Mouse (Mus musculus) induced T-regulatory cell, adult 2 months (primary cell): Measurements from ENCODE around the gene Washc3.

Source experiments
- DNase-seq: peaks from one replicate; pipeline ENCODE4 v3.0.0-alpha.2; 2012; ENCODE audit warnings: low read depth

Gene Washc3

DNA sequence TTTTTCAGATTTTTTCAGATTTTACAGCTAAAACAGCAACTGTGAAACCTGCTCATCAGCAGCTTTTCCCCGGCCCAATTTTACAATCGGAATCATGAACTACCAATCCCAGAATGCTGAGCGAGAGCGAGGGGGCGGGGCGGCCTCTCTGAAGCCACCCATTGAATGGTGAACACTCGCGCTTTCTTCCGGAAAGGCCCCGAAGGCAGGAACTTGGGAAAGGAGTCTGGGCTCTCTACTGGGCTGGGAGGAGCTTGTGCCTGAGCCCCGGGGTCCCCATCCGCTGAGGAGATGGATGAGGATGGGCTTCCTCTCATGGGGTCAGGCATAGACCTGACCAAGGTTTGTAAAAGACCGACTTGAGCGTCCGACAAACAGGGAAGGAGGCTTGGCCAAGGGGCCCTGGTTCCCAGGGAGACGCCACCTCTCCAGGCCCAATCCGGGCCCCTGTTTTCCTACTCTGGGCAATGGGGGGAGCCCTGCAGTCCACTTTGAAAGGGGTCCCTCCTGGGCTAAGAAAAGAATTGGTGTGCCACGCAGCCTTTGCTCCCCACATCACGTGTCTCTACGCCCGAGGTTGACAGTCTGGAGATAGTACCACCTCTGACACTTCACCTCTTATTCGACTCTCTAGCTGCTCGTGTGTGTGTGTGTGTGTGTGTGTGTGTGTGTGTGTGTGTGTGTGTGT lies at the start of gene Washc3:
TSS of gene Washc3 (plus strand) at position 143 of the 688 bp plus-strand sequence.
- DNase-seq, result peak; percentile 94

DNA sequence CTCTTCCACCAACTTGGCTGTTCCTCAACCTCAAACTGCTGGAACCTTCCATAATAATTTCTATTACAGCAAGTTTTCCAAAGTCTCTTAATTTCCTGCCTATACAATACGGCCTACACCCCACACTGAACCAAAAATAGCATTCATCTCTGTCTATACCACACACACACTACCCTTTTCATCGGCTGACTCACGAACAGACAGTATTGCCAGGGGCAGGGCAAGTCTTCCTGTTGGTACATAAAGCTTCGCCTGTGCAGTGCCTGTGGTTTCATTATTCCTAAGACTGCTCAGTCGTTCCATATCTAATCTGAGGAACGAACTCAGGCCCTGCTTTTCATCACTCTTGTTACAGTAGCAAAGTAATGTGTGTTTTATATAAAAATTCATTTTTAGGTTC lies 49.2 kb upstream of the Washc3 start:
- DNase-seq, result no peak

DNA sequence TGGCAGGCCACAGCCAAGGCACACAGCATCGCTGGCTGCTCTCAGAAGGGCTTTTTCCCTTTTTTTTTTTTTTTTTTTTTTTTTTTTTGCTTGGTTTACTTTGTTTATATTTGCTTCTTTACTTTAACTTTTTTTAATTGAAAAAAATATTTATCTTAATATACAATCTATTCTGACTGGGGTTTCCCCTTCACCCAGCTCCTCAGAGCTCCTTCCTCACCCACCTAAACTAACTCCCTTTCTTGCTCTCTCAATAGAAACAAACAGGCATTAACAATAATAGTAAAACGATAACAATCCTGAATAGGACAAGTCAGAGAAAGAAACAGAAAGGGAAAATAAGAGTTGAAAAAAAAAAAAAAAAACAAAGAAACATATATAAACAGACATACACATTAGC lies 38.8 kb upstream of the Washc3 start:
- DNase-seq, result no peak

DNA sequence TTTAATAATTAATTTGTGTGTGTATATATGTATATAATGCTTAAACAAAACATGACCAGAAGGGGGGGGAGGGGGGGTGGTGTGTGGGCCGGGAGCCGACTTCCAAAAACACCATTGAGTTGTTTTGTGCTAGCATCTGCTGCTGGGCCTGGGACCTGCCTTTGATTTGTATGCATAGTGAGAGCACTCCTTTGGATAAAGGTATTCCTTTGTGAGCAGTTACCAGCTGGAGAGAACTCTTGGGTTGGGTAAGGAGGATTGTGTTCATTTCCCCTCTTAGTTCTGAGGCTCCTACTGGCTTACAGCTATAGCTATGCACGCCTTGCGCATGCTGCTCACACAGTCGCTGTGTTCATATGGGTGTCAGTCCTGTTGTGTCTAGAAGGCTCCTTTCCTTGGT lies 38.2 kb upstream of the Washc3 start:
- DNase-seq, result no peak

DNA sequence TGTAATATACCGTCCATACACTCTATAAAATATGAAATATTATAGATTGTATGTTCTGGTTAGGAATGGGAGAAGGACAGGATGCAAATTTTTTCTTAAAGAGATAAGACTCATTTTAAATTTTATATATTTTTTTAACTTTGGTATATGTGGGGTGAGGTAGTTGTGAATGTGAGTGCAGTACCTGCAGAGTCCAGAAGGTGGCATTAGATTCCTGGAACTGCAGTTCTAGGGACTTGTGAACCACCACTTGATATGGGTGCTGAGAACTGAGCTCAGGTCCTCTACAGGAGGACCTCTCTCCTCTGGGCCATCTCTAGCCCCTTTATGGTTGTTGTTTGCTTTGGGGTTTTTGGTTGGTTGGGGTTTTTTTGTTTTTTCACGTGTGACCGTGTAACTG lies 34.7 kb upstream of the Washc3 start:
- peak; percentile 55 for DNase-seq

DNA sequence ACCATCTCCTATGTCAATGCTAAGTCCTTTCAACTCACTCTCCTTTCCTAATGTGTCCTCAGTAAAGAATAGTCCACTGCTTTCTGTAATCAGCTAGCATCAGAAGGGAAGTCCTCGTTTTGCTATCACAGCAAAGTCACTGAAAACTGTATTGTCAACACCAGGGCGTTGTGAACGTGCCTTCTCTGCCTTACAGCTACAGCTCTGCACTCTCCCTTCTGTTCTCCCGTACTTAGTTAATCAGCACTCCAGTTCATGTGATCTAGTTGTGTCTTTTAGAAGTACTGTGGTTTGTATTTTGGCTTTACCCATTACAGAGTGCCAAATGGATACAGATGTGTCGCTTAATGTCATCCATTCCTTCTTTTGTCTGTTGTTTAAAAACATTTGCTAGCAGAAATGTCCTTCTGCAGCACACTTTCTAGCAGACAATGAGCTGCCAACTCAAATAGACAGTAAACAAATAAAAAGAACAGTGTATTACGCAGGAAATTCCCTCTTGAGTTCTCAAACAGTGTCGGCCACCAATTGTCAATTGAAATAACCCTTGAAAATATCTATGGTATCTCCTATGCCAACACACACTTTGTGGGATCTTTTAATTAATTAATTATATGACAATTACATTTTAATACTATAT lies 33.3 kb upstream of the Washc3 start:
- DNase-seq, result no peak

DNA sequence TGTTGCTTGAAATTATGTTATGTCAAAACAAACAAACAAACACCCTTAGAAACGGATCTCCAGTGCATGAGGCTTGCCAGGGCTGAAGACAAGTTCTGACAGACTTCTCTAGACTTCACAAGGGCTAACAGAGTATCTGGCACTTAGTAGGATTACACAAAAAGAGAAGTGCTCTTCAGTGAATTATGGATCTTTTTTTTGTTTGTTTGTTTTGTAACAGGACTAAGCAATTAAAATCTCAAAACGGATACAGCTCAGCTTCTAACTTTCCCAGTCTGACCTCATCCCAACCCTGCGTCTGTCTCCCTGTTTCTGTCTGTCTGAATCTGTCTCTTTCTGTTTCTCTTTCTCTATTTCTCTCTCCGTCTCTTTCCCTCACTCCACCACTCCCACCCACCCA lies 352 bp upstream of the Washc3 start:
- DNase-seq, result no peak

DNA sequence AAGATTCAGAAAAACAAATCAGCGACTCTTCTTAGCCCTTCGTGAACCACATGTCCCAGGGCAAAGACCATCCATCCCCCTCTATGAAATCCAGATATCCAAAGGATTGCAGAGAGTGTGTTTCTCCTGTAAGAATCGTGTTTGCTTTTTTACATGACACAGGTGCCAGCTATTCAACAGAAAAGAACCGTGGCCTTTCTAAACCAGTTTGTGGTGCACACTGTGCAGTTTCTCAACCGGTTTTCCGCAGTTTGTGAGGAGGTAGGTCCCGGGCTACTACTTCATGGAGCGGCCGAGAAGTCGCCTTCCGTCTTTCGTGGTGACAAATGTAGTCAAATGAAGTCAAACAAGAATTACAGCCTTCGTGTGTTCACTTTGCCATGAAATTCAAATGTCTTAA lies 757 bp downstream of the Washc3 start:
- DNase-seq, result no peak

DNA sequence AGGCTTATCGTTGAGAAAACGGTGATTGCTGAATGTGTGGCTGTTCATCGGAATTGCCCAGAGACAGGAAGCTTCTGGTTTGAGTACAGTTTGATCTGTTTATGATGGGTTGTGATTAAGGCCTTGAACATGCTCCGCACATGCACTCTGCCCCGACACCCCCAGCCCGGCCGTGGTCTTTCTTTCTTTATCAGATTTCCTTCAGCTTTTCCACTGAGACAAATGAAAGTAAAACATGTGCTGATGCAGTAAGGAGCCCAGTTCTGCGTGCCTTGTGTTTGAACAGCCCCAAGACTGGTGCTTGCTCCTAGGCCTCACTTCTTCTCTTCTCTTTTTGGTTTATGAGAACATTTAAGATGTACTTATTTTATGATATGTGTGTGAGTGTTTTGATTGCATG lies 1.7 kb downstream of the Washc3 start:
- peak; percentile 66 for DNase-seq

DNA sequence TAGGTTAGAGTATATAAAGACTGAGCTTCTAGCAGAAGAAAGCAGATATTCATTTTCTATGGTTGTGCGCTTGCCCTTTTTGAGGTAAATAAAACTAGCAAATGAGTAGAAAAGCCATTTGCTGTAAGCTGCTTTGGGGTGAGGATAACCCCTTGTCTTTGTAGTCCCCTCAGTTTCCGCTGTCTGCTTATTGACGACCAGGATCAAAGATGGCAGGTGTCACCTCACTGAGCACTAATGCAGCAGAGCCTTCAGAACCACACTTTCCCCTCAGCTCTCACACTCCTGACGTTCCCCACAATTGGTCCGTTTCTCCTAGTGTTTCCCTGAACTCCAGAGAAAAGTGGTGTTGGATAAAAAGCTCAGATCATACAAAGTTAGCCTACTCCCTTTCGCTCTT lies 2.3 kb downstream of the Washc3 start:
- peak; percentile 42 for DNase-seq

DNA sequence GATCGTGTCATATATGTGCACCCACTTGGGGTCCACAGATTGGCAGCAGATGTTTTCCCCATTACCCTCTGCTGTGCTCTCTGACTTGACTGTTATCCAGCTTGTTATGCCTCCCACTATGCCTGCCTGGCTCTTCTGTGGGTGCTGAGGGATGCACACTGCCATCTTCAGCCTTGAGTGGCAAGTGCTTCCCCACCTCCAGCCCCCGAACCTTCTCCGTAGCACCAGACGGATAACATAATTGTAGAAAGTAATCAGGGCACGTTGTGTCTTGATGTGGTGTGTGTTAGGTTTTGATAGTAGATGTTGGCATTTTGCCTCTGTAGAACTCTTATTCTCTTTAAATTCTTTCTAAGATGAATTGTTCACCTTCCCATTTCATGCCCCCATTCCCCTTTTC lies 11.8 kb downstream of the Washc3 start:
- DNase-seq, result no peak

DNA sequence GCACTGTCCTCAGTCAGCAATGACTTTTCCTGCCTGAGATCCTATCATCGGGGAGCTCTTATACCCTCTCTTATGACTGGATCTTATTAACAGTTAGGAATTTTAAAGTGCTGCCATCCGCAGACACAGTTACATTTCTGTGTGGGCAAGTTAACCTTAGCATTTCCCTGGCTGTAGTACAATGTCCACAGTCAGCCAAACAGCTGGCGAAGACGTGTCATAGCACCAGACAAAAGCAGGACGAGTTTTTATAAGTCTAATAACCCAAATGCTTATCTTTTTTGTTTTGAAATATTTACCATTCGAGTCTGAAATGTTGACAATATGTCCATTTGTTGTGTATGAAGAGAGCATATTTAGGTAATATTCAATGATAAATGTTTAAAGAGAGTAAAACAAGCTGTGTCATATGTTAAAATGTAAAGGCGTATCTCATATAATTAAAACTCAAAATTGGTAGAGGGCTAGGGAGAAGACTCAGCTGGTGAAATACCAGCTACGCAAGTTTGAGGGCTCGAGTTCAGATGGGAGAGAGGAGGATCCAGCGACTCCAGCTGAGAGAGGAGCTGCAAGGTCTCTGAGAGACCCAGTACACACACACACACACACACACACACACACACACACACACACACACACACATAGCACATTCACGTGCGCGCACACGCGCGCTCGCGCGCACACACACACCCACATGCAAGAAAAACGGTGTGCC lies 14.1 kb downstream of the Washc3 start:
- DNase-seq, result no peak

DNA sequence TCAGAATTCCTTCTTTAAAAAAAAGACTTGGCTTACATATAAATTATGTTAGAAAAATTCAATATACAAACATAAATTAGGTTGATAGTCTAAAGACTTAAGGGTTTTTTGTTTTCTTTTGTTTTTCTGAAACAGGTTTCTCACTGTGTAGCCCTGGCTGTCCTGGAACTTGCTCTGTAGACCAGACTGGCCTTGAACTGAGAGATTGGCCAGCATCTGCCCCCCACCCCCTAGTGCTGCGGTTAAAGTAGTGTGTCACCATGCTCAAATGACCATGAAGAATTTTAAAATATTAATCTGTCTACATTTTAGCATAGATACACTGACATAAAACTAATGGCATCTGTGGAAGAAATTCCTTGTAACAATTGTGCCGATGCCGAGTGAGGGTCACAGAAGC lies 17.3 kb downstream of the Washc3 start:
- no peak for DNase-seq

DNA sequence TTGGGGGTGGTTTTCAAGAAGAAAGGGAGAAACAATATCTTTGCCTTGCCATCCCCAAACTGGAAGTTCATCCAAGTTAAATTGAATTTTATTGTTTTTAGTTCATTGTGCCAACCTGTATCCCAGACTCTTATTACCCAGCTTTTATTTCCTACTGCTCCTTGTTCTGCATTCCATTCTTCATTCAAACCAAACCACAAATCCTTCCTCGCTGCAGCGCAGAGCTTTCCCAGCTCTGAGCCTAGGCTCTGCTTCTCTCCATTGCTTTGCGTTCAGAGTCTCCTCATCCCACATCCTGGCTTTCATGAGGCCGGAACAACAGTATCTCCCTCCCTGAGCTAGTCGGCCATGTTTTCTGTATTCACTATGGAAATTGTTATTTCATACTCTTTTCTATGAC lies 20.8 kb downstream of the Washc3 start:
- no peak for DNase-seq

DNA sequence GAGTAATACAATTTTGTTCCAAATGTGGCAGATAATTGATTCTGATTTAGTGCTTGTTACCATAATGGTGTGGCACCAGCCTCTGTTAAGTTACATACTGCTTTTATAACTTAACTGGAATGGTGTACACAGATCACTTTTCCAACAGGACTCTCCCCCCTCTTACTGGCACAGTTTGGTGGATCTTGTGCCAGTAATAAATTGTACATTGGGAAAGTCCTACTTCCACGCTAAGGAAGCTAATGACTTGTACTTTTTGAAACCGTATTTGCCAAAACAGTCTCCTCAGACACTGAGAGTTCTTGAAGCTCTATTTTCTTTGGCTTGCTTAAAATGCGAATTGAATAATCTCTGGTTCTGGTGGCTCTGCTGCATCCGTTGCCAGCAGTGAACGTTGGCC lies 24.5 kb downstream of the Washc3 start:
- no peak for DNase-seq

DNA sequence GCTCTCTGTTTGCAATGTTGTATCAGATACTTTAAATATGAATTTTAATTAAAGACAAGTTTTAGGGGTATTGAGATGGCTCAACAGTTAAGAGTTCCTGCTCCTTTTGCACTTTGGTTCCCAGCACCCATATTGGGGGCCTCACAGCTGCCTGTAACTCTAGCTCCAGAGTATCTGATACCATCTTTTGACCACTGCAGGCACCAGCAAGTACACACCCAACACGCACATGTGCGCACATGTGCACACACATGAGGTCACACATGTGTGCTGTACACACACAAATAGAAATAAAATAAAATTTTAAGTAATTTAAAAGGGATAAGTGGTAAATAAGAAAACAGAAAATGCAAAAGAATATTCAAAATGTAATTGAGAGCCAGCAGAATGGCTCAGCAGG lies 27.1 kb downstream of the Washc3 start:
- no peak for DNase-seq

DNA sequence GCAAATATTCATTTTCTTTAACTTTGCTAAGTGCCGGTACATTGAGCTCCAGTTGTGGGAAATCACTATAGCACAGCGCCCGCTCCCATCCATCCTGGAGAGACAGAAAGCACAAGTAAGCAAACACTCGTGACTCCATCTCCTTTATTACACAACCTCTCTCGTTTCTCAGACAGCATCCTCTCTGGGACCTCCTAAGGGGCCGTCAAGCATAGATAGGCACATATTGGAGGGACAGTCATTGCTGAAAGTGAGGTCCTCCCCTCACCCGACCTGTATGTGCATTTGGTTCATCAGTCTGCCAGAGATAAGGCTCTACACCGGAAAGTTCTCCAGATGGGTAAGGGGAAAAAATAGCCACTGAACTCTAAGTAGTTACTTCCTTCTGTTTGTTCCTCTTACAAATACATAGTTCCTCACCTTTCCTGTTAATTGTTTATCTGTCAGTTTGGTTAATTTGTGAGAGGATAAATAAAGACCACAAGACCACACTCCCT lies 27.7 kb downstream of the Washc3 start:
- DNase-seq, result no peak

DNA sequence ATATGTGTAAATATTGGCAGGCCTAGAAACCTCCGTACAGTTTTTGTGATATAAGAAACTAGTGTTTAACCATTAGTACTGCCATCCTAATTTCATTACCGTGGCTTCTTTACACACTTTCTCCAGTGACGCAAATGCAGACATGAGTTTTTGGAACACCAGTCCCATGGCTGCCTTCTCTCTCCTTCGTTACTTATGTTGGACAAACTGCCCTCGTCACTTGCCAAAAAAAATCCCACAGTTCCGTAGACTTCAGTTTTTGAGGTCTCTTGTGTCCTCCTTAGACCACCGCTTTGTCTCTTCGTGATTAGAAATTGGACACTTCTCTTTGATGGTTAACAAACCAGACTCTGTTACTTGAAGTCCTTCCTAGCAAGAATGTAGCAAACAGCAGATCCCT lies 30.8 kb downstream of the Washc3 start:
- DNase-seq, result no peak

DNA sequence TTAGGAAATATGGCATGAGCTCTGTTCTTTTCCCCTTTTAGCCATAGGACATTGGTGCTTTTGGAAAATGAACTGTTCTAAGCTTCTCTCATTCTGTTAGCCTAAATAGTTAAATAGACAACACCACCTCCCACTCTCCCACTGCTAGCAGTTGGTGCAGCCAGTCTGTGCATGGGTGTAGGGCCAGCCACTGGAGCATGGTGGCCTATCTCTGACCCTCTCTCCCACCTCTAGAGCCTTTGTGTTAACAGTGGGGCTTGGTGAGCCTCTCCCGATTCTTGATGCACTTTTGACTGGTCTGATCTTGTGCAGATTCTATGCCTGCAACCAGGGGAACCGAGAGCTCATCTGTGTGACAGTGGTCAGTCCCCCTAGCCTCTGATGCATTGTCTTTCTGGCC lies 31.9 kb downstream of the Washc3 start:
- DNase-seq, result no peak

DNA sequence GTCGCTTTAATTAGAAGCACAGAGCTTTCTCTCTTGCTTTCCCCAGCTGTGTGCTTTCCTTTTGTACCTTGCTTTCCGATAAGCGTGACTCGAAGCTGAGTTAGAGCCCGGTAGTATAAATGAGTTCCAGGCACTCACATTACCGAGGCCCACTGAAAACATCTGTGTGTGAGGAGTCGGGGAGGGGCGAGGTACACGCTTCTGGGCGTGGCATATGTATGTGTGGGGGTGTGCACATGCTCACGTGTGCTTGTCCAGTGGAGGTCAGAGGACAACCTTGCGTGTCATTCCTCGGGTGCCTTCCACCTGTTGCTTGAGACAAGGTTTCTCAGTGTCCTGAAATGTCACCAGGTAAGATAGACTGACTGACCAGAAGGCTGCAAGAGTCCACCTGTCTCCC lies 43.8 kb downstream of the Washc3 start:
- DNase-seq, result no peak

DNA sequence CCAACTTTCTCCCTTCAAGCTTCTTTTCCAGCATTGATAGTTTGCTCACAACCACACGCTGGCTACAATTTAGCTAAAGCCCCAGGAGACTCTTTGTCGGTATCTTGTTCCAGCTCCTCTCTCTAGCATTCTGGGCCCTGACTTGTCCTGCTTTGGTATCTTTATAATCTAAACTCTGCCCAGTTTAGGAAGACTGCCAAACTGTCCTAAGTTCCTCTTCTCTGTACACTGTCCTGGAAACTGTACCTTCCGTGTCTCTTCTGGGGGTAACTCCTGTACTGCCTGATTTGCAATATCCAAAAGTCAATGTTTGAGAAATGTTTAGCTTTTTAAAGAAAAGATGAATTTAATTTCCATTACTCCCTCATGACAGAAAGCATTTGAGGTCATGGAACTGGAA lies 49.4 kb downstream of the Washc3 start:
- no peak for DNase-seq

DNA sequence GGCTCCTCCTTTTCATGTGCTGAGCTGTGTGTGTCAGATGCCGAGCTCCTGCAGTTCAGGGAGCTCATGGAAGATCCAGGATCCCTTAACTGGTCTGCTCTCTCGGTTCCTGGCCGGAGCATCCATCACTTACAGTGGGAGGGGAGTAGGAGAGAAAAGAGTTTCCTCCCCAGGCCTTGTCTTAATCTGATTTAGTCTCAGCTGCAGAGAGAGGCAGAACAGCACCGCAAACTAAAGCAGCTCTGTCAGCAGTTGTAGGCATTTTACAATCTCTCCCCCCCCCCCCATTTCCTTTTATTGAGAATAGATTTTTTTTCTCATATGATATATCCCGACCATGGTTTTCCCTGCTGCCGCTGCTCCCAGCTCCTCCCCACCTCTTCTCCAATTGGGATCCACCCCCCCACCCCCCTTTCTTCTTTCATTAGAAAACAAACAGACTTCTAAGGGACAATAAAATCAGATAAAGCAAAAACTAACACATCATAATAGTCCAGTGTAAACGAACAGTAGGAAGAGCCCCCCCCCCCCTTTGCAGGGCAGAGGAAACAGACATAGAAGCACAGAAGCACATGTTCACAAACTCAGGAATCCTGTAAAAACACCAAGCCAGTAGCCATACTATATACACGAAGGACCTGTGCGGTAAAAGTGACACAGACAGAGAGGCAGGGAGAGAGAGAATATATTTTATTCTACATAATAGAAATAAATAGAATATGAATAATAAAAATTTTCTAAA lies 51.4 kb downstream of the Washc3 start:
- no peak for DNase-seq

DNA sequence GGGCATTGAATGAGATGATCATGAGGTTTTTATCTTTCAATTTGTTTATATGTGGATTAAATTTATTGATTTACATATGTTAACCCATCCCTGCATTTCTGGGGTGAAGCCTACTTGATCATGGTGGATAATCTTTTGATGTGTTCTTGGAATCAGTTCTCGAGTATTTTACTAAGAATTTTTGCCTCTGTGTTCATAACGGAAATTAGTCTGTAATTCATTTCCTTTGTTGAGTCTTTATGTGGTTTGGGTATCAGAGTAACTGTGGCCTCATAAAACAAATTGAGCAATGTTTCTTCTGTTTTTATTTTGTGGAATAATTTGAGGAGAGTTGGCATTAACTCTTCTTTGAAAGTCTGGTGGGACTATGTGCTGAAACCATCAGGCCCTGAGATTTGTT lies 54.7 kb downstream of the Washc3 start:
- DNase-seq, result peak; percentile 9
